Mouse (Mus musculus) monocyte, adult 5-6 weeks (primary cell): ENCODE data around the gene Zscan4d. TPM values are rescaled to one million over a fixed set of nuclear protein-coding genes. Genes with fewer than 3 reads are reported as not detected.
"Not testable (repeated sequence)": the region's sequence is repeated elsewhere in the genome, so short reads cannot be mapped to it uniquely, and the experiment has no call there.

Experiments
- ATAC-seq: fragments of 153-309, 156-312 bp; replicated peaks from 2 replicates; pipeline ENCODE4 v1.8.0; 2017; ENCODE audit warnings: mild to moderate bottlenecking; ENCODE audit not compliant: low TSS enrichment, insufficient number of reproducible peaks, severe bottlenecking, poor library complexity, low FRiP score
- total RNA-seq: library from RNA; stranded (forward); fragments of 200-1000, 200-491, 200-594 nt; gene quantifications from 3 replicates; pipeline ENCODE4 v1.2.3, GENCODE M21; 2017

Zscan4d gene
- total RNA-seq, result not detected in 3 replicates

DNA sequence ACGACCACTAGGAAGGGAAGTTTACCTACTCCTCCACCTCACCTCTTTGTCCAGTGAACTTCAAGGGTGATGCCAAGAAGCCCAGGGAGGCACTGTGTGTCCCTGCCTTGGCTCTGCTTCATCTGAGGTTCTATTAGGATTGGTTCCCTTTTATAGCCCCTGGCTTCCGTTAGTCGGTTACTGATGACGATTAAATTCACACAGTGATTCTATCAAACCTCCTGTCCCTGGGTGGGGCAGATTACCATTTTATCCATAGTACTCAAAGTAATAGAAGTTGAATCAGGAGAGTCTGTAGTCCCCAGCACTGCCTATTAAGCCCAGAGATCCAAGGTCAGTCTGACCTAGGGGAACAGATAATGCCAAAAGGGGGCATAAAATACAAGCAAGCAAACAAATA, at the start of gene Zscan4d:
Gene Zscan4d (minus strand): TSS at position 101 of the 400 bp plus-strand sequence.
- ATAC-seq, result not testable (repeated sequence)

DNA sequence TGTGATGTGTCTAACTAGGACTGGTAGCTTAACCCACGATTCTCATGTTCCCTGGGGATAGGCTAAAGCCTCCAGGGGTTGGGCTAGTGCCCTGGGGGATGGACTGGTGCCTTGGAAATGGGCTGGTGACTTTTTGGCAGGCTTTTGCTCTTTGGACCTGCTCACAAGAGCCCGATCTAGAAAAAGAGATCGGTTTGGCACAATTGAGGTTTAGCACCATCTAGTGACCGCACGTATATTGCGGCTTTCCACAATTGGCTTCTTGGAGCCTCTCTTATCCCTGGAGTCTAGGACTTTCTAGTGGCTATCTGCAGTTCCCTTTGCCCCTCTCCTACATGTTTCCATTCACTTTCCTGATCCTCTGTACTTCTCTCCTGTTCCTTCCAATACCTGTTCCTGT, 7.9 kb downstream of the Zscan4d start:
- ATAC-seq, result not testable (repeated sequence)

Other genes starting within 250 kb of the Zscan4d start
- not detected in 3 replicates for gene Zscan4c, start 160.4 kb downstream of the Zscan4d start, total RNA-seq
- not detected in 3 replicates for gene Zscan4-ps1, start 96.5 kb downstream of the Zscan4d start, total RNA-seq
- not detected in 3 replicates for gene Zscan4e, start 144.5 kb upstream of the Zscan4d start, total RNA-seq
- not detected in 3 replicates for gene Zscan4f, start 231.8 kb upstream of the Zscan4d start, total RNA-seq